Mouse (Mus musculus) MEL (cell line): ENCODE data around the gene Mnt. TPM values are rescaled to one million over a fixed set of nuclear protein-coding genes. Genes with fewer than 3 reads are reported as not detected.

ENCODE experiments used
- DNase-seq: peaks from one replicate; pipeline ENCODE4 v3.0.0; 2011; ENCODE audit warnings: low read depth, low spot score
- H3K27ac ChIP-seq: 2 replicates; pipeline ENCODE4 v1.5.1; 2012; ENCODE audit warnings: low read depth, mild to moderate bottlenecking, control low read depth, low read length, moderate library complexity; ENCODE audit not compliant: control insufficient read depth
- H3K27me3 ChIP-seq, 2 experiments: fragments of 150-350 bp in 1 of 2; sonication (generic) in 1 of 2; 2 replicates each; pipeline ENCODE4 v1.6.1; 2012; ENCODE audit warnings: low read length in 2 of 2, mild to moderate bottlenecking in 2 of 2, improper control_type of control experiment in 1 of 2, moderate library complexity in 1 of 2; ENCODE audit not compliant: insufficient read depth in 2 of 2, control insufficient read depth in 1 of 2
- H3K36me3 ChIP-seq, 2 experiments: 2 replicates each; pipeline ENCODE4 v1.6.1; 2012 to 2014; ENCODE audit warnings: low read length in 2 of 2, improper control_type of control experiment in 1 of 2, inconsistent platforms in 1 of 2, mild to moderate bottlenecking in 1 of 2; ENCODE audit not compliant: insufficient read depth in 2 of 2, control insufficient read depth in 1 of 2
- H3K4me1 ChIP-seq, 2 experiments: fragments of 150-350 bp in 1 of 2; sonication (generic) in 1 of 2; 2 replicates each; pipeline ENCODE4 v1.6.1; 2012; ENCODE audit warnings: low read length in 2 of 2, improper control_type of control experiment in 1 of 2, mild to moderate bottlenecking in 1 of 2; ENCODE audit not compliant: insufficient read depth in 2 of 2, control insufficient read depth in 1 of 2
- H3K4me3 ChIP-seq, 2 experiments: fragments of 150-350 bp in 1 of 2; sonication (generic) in 1 of 2; 2 replicates each; pipeline ENCODE4 v1.5.1; 2012; ENCODE audit warnings: low read depth in 2 of 2, low read length in 2 of 2, mild to moderate bottlenecking in 2 of 2, moderate library complexity in 2 of 2, control low read depth in 1 of 2, improper control_type of control experiment in 1 of 2; ENCODE audit not compliant: control insufficient read depth in 1 of 2, insufficient read depth in 1 of 2
- H3K79me2 ChIP-seq: 2 replicates; pipeline ENCODE4 v1.6.1; 2012; ENCODE audit warnings: mild to moderate bottlenecking, low read length, moderate library complexity; ENCODE audit not compliant: control insufficient read depth, poor library complexity, insufficient read depth
- H3K9ac ChIP-seq: 2 replicates; pipeline ENCODE4 v1.6.1; 2012; ENCODE audit warnings: low read depth, mild to moderate bottlenecking, control low read depth, low read length, moderate library complexity; ENCODE audit not compliant: control insufficient read depth, poor library complexity, severe bottlenecking
- H3K9me3 ChIP-seq: fragments of 150-350 bp; sonication (generic); replicated peaks from 2 replicates; pipeline ENCODE4 v1.6.1; 2012; ENCODE audit warnings: mild to moderate bottlenecking, low read length, improper control_type of control experiment, moderate library complexity; ENCODE audit not compliant: insufficient read depth
- BHLHE40 ChIP-seq: IDR thresholded peaks from 2 replicates; pipeline ENCODE4 v1.6.1; 2012; ENCODE audit warnings: low read depth, mild to moderate bottlenecking, inconsistent platforms, low read length, improper control_type of control experiment, borderline replicate concordance
- CTCF ChIP-seq, 3 experiments: IDR thresholded peaks in 2 of 3; conservative IDR thresholded peaks in 1 of 3; 2 replicates each; pipeline ENCODE4 v1.5.1; 2011 to 2012; ENCODE audit warnings: low read length in 3 of 3, low read depth in 2 of 3, mild to moderate bottlenecking in 2 of 3, improper control_type of control experiment in 1 of 3, inconsistent platforms in 1 of 3, mixed read lengths in 1 of 3, moderate library complexity in 1 of 3; ENCODE audit not compliant: control insufficient read depth in 1 of 3, insufficient read depth in 1 of 3, poor library complexity in 1 of 3, severe bottlenecking in 1 of 3
- E2F4 ChIP-seq: IDR thresholded peaks from 2 replicates; pipeline ENCODE4 v1.6.1; 2011; ENCODE audit warnings: low read depth, low read length, improper control_type of control experiment, borderline replicate concordance
- ETS1 ChIP-seq: IDR thresholded peaks from 2 replicates; pipeline ENCODE4 v1.6.1; 2012; ENCODE audit warnings: low read depth, mild to moderate bottlenecking, inconsistent platforms, low read length, improper control_type of control experiment, moderate library complexity
- GATA1 ChIP-seq: IDR thresholded peaks from 2 replicates; pipeline ENCODE4 v1.6.1; 2011; ENCODE audit warnings: low read depth, low read length, improper control_type of control experiment
- HCFC1 ChIP-seq: IDR thresholded peaks from 2 replicates; pipeline ENCODE4 v1.6.1; 2012; ENCODE audit warnings: low read depth, mild to moderate bottlenecking, inconsistent platforms, low read length, improper control_type of control experiment, moderate library complexity
- KAT2A ChIP-seq: conservative IDR thresholded peaks from 2 replicates; pipeline ENCODE4 v1.6.1; 2012; ENCODE audit warnings: low read depth, low read length, improper control_type of control experiment, inconsistent platforms
- MAFK ChIP-seq: IDR thresholded peaks from 2 replicates; pipeline ENCODE4 v1.6.1; 2011; ENCODE audit warnings: low read depth, mild to moderate bottlenecking, low read length, improper control_type of control experiment, borderline replicate concordance
- MAX ChIP-seq: IDR thresholded peaks from 2 replicates; pipeline ENCODE4 v1.6.1; 2011; ENCODE audit warnings: low read length, improper control_type of control experiment
- MAZ ChIP-seq: IDR thresholded peaks from 2 replicates; pipeline ENCODE4 v1.6.1; 2012; ENCODE audit warnings: low read depth, mild to moderate bottlenecking, inconsistent platforms, low read length, improper control_type of control experiment
- POLR2A ChIP-seq, 2 experiments: IDR thresholded peaks; 2 replicates each; pipeline ENCODE4 v1.6.1; 2011 to 2012; ENCODE audit warnings: low read length in 2 of 2, mild to moderate bottlenecking in 2 of 2, control low read depth in 1 of 2, improper control_type of control experiment in 1 of 2, low read depth in 1 of 2, moderate library complexity in 1 of 2; ENCODE audit not compliant: control insufficient read depth in 1 of 2, insufficient read depth in 1 of 2, poor library complexity in 1 of 2
- POLR2AphosphoS2 ChIP-seq: IDR thresholded peaks from 2 replicates; pipeline ENCODE4 v1.6.1; 2011; ENCODE audit warnings: low read length, improper control_type of control experiment
- RAD21 ChIP-seq: IDR thresholded peaks from 2 replicates; pipeline ENCODE4 v1.6.1; 2011; ENCODE audit warnings: mild to moderate bottlenecking, low read depth, low read length, improper control_type of control experiment
- RCOR1 ChIP-seq: IDR thresholded peaks from 2 replicates; pipeline ENCODE4 v1.6.1; 2012; ENCODE audit warnings: low read depth, mild to moderate bottlenecking, inconsistent platforms, low read length, improper control_type of control experiment
- SIN3A ChIP-seq: IDR thresholded peaks from 2 replicates; pipeline ENCODE4 v1.6.1; 2012; ENCODE audit warnings: low read length, improper control_type of control experiment, inconsistent platforms
- SMC3 ChIP-seq: IDR thresholded peaks from 2 replicates; pipeline ENCODE4 v1.6.1; 2011; ENCODE audit warnings: low read depth, low read length, improper control_type of control experiment
- TBP ChIP-seq: IDR thresholded peaks from 2 replicates; pipeline ENCODE4 v1.8.0; 2011; ENCODE audit warnings: low read depth, low read length, improper control_type of control experiment
- USF1 ChIP-seq: IDR thresholded peaks from 2 replicates; pipeline ENCODE4 v1.6.1; 2014; ENCODE audit warnings: low read depth, mild to moderate bottlenecking, inconsistent platforms, low read length, improper control_type of control experiment, moderate library complexity
- USF2 ChIP-seq, 2 experiments: IDR thresholded peaks; 2 replicates each; pipeline ENCODE4 v1.6.1; 2011 to 2012; ENCODE audit warnings: improper control_type of control experiment in 2 of 2, low read length in 2 of 2, borderline replicate concordance in 1 of 2, inconsistent platforms in 1 of 2, low read depth in 1 of 2, mild to moderate bottlenecking in 1 of 2; ENCODE audit not compliant: insufficient read depth in 1 of 2
- ZC3H11A ChIP-seq: IDR thresholded peaks from 2 replicates; pipeline ENCODE4 v1.6.1; 2012; ENCODE audit warnings: low read depth, mild to moderate bottlenecking, inconsistent platforms, low read length, improper control_type of control experiment
- ZNF384 ChIP-seq: IDR thresholded peaks from 2 replicates; pipeline ENCODE4 v1.6.1; 2012; ENCODE audit warnings: low read depth, mild to moderate bottlenecking, inconsistent platforms, low read length, improper control_type of control experiment
- polyA plus RNA-seq, 2 experiments: library from polyadenylated mRNA; stranded (reverse) in 1 of 2; unstranded in 1 of 2; fragments of >175 nt in 1 of 2; fragments of >200 nt in 1 of 2; gene quantifications; 2 replicates each; pipeline versions ENCODE4 v1.2.1 to v1.2.4; 2012; ENCODE audit warnings: low replicate concordance in 2 of 2, low read depth in 1 of 2; ENCODE audit not compliant: insufficient read length in 2 of 2, insufficient read depth in 1 of 2, missing spikeins in 1 of 2
- total RNA-seq: library from RNA; depleted of rRNA; stranded (reverse); fragments of 300-350 nt; gene quantifications from 2 replicates; pipeline ENCODE4 v1.2.3, GENCODE M21; 2012

Gene Mnt
- total and polyA plus RNA-seq, 3 experiments, result 5.8 to 37.3 TPM; not detected in 1

DNA sequence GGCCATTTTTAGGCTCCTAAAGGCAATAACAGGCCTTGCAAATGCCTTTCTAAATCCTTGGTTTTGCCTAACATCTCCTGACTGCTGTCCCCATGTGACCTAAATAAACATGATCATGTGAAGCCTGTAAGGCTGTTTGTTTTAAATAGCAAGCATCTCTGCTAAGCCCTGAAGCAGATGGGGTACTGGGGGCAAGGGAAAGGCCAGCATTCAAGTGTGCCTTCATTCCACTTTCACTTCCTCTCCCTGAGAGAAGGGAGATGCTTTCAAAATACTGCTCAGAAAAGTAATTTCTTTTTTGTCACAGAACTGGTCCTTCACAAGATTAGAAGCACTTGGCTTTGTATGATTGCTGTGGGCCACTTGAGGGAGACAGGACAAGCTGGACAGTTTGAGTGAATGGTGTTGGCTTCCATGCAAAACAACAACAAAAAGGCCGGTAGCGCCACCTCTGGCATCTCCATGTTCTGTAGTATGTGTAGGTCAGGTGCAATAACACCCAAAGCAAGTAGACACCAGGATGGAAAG is 2.3 kb upstream of the Mnt start:
- H3K79me2 ChIP-seq, result peaks cover 18% of the 10 kb centered on the region
- TF ChIP-seq E2F4 (no peak), BHLHE40 (0 out of 2 replicates have a peak, but pooled peaks have one; percentile 18), ZC3H11A (no peak), USF2 (IDR thresholded peaks at IDR 0.05; ENCODE audit: borderline replicate concordance in 1 of 2, insufficient read depth in 1 of 2, low read depth in 1 of 2, low read length in 2 of 2) (0 out of 4 replicates have a peak, but pooled peaks of 1 of the 2 experiments have one; percentile 18), SMC3 (peak; percentile 7; the same call in 1 of the 2 replicates), SIN3A (peak; percentile 46), RAD21 (peak; percentile 18), CTCF (IDR thresholded peaks at IDR 0.05 in 2 of 3, conservative IDR thresholded peaks at IDR 0.05 in 1 of 3; ENCODE audit: control insufficient read depth in 1 of 3, insufficient read depth in 1 of 3, low read depth in 2 of 3, low read length in 3 of 3, poor library complexity in 1 of 3, severe bottlenecking in 1 of 3) (peak; percentile 9 to 44 (median 38); a peak in 5 of 6 replicates), ETS1 (no peak), MAZ (0 out of 2 replicates have a peak, but pooled peaks have one; percentile 4), USF1 (peak; percentile 59; the same call in 1 of the 2 replicates)
- no peaks in the 10 kb centered on the region for H3K27me3 ChIP-seq
- no peak overlapping the region for H3K9ac ChIP-seq
- H3K36me3 ChIP-seq, result peaks cover 0 to 36% of the 10 kb centered on the region in 2 experiments; a peak in 3 of 4 replicates
- H3K4me1 ChIP-seq, result peaks cover 0 to 32% of the 10 kb centered on the region in 2 experiments; a peak in 3 of 4 replicates
- DNase-seq, result peak; percentile 60
- peak overlapping the region; percentile 5; the same call in 1 of the 2 replicates for H3K27ac ChIP-seq
- no peaks in the 10 kb centered on the region for H3K9me3 ChIP-seq
- H3K4me3 ChIP-seq, result no peak overlapping the region

- no peaks in the 10 kb centered on the region for H3K27me3 ChIP-seq
- peaks cover 0 to 35% of the 10 kb centered on the region in 2 experiments; a peak in 2 of 4 replicates for H3K36me3 ChIP-seq
- no peak for TF ChIP-seq MAX
- TF ChIP-seq MAZ, result 0 out of 2 replicates have a peak, but pooled peaks have one; percentile 1
- TF ChIP-seq USF2 (IDR thresholded peaks at IDR 0.05; ENCODE audit: borderline replicate concordance in 1 of 2, insufficient read depth in 1 of 2, low read depth in 1 of 2, low read length in 2 of 2), result no peak
- TF ChIP-seq POLR2AphosphoS2, result peak; percentile 12; the same call in 1 of the 2 replicates
- no peak for TF ChIP-seq POLR2A (IDR thresholded peaks at IDR 0.05; ENCODE audit: control insufficient read depth in 1 of 2, insufficient read depth in 1 of 2, low read depth in 1 of 2, low read length in 2 of 2, poor library complexity in 1 of 2)
- TF ChIP-seq TBP, result no peak
- TF ChIP-seq GATA1, result no peak
- no peak for TF ChIP-seq HCFC1
- no peak for TF ChIP-seq MAFK
- no peak for TF ChIP-seq KAT2A
- TF ChIP-seq RCOR1, result no peak
- no peak for TF ChIP-seq ZNF384
- no peak for TF ChIP-seq ZC3H11A
- no peak for TF ChIP-seq ETS1
- H3K4me1 ChIP-seq, result peaks cover 0 to 36% of the 10 kb centered on the region in 2 experiments; a peak in 3 of 4 replicates
- peak overlapping the region; percentile 53 for H3K9ac ChIP-seq
- peak overlapping the region; percentile 46 to 80 for H3K4me3 ChIP-seq
- DNase-seq, result no peak
- no peaks in the 10 kb centered on the region for H3K9me3 ChIP-seq
- peak overlapping the region; percentile 88 for H3K27ac ChIP-seq
- peaks cover 24% of the 10 kb centered on the region for H3K79me2 ChIP-seq
These were observed 1.7 kb upstream of the Mnt start for GRCm38 (mm10) chr11:74828965-74829550.
